Mouse (Mus musculus) myocyte (in vitro differentiated cells): ENCODE results near the gene Frmd8.

Experiments
- MYOD1 ChIP-seq, 3 experiments: IDR thresholded peaks; one replicate each; pipeline ENCODE4 v1.6.1; 2011; ENCODE audit warnings: control low read depth in 2 of 3, low read depth in 2 of 3, mild to moderate bottlenecking in 2 of 3, moderate library complexity in 1 of 3; ENCODE audit not compliant: insufficient read length in 2 of 3, control insufficient read depth in 1 of 3
- POLR2A ChIP-seq: IDR thresholded peaks from one replicate; pipeline ENCODE4 v1.6.1; 2011; ENCODE audit warnings: low read depth, mild to moderate bottlenecking, control low read depth, moderate library complexity; ENCODE audit not compliant: insufficient read length
- POLR2AphosphoS2 ChIP-seq: IDR thresholded peaks from one replicate; pipeline ENCODE4 v1.6.1; 2011; ENCODE audit warnings: low read depth, control low read depth; ENCODE audit not compliant: insufficient read length
- SRF ChIP-seq: IDR thresholded peaks from one replicate; pipeline ENCODE4 v1.6.1; 2011; ENCODE audit warnings: low read depth; ENCODE audit not compliant: control insufficient read depth, insufficient read length
- TCF12 ChIP-seq: IDR thresholded peaks from one replicate; pipeline ENCODE4 v1.6.1; 2011; ENCODE audit warnings: mild to moderate bottlenecking, control low read depth; ENCODE audit not compliant: poor library complexity, insufficient read depth, severe bottlenecking

DNA sequence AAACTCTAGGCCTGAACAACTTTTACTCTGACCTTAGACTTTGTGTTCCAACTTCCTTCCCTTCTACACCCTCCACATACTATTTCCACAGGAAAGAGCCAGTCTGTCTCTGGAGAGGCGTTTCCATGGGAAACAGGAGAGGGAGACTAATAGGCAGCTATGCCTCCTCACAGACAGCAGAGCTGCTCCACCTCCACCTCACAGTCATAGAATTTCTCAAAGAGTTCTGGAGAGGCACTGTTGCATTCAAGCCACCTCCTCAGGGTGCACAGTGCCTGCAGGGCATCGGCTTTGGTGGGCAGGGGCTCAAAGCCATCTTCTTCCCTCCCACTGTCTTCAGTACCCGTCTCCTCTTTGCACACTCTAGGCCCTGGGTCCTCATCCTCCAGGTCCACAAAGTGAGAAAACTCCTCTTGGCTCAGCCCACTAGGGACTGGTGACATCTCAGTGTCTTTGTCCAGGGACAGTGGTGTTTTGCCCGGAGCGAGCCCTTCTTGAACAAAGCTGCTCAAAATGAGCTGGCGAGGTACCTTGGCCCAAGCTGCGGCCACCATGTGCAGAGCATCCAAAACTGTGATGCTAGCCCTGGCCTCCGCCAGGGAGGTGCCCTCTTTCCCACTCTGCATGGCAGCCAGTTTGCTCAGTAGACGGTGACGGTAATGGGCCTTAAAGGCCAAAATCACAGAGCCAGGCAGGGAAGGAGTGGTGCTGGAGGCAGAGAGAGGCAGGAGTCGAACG lies 16.6 kb upstream of the Frmd8 start:
- TF ChIP-seq POLR2AphosphoS2, result peak; percentile 30
- no peak for TF ChIP-seq MYOD1 (IDR thresholded peaks at IDR 0.05; ENCODE audit: control insufficient read depth in 1 of 3, insufficient read length in 2 of 3, low read depth in 2 of 3)
- no peak for TF ChIP-seq POLR2A
- TF ChIP-seq TCF12, result no peak
- no peak for TF ChIP-seq SRF
